Mouse (Mus musculus): ENCODE measurements around the gene Ltbp2. TPM values are rescaled to one million over a fixed set of nuclear protein-coding genes. Genes with fewer than 3 reads are reported as not detected.

Gene Ltbp2
- 1 to 10 TPM; 1.6 to 3.1 (median 2.4) TPM for total RNA-seq (2022)

DNA sequence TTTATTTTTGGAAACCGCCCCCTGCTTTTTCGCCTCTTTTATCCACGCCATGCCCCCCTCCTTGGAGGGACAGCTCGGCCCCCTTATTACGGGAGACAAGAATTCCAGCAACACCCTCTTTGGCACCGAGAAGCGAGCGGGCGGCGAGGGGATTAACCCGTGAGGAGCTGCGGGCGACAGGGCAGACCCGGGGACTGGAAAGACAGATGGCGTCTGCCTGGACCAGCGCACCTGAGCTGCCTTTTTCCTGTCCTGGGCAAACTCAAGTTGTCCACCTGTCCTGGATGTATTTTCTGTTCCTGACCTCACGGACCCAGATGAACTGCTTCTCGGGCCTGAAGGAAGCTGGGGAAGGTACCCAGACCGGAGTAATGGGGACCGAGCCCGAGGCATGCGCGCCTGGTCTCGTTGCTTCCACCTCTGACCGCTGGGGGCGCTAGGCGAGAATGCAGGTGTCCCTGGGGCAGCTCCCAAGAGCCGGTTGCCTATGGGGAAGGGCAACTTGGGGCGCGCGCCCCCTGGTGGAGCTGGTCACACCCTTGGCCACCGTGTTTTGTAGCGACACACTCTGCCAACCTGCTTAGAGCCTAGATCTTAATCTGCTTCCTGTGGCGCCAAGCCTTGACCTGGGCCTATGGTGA is at the start of gene Ltbp2:
Gene Ltbp2 (minus strand): TSS at position 52 of the 641 bp plus-strand sequence.
- peak; percentile 75 to 83 for DNase-seq (ENCODE audit: low spot score in 2 of 2)

DNA sequence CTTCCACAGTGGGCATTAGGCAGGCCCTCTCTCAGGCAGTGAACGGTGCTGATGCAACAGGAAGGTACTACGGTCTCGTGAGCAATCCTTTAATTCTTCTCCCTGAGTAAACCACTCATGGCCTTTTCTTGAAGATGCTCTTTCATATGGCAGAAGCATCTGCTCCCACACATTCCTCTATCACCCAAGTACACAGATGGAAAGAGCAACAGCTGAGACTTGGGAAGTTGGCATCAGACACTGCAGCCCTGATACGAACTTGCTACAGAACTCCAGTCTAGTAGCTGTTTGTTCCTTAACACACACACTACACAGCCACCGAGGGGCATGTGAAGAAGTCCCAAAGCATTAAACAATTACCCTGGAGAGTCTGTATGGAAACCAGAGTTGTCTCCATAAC is 48.0 kb upstream of the Ltbp2 start:
- no peak for DNase-seq (ENCODE audit: low spot score in 2 of 2)

DNA sequence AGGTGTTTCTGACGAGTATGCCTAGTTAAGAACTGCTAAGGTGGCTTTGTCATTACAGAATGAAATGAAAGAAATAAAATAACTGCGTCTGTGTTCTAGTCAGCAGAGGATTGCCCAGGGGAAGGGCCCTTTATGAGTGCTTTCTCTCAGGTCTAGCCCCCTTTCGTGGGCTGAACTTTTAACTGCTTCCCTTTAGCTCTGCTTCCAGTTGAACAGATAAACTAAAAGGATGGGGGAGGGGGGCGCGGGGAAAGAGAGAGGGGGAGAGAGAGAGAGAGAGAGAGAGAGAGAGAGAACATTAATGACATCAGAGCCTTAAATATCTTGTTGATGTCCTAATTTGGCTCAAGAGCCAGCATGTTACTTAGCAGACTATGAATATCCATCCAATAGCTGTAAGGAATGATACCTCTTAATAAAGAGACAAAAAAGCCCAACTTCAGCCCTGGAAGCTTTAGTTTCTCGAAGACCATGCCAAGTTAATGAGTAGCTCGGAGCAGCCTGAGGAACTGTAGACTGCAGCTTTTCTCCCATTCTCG is 45.6 kb upstream of the Ltbp2 start:
- DNase-seq (ENCODE audit: low spot score in 2 of 2) = no peak

DNA sequence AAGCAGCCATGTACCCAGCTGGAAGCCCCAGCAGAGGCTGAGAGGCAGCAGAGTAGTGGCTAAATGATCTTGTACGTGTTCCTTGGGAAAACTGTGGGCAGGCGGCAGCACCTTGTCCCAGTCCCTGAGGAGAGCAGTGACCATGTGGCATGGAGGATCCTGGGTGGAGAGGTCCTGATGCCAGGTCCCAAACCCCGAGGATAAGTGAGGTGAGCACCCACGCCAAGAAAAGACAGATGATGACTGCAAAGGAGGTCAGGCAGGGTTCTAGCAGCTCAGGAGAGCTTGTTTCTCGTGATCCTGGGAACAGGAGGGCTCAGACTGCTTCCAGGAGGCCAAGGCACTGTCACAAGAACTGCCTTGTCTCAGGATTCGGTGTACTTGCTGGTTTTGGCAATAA is 42.5 kb upstream of the Ltbp2 start:
- no peak for DNase-seq (ENCODE audit: low spot score in 2 of 2)

DNA sequence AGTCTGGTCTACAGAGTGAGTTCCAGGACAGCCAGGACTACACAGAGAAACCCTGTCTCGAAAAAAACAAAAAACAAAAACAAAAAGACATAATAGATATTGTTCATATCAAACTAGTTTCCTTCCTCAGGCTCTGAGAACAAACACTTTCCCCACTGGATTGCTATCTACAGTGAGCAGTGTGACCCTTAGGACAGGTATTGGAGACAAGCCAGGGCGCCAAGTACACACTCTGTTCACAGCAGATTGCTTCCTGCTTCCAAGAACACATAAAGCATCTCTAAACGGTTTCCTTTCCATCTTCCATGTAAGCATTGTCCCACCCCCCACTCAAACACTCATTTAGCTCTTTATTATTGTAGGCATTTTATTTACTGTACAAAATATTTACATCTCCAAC is 41.5 kb upstream of the Ltbp2 start:
- no peak for DNase-seq (ENCODE audit: low spot score in 2 of 2)

DNA sequence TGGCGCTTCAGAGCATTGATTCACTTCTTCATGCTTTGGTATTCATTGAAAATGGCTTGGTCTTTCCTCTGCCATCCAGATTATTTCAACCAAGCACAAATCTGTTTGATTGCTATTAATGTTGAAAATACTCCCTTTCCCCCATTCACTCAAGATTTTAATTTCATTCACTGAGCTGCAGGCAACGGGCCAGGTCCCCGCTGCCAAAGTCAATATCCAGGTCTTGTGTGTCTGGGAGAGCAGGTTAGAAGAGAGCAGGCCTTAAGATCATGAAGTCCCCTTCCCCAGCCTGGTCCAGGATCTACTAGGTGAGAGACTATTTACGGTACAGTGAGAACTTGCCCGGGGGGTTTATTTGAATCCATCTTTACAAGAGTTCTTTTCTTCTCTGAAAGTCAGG is 38.6 kb upstream of the Ltbp2 start:
- no peak for DNase-seq (ENCODE audit: low spot score in 2 of 2)

DNA sequence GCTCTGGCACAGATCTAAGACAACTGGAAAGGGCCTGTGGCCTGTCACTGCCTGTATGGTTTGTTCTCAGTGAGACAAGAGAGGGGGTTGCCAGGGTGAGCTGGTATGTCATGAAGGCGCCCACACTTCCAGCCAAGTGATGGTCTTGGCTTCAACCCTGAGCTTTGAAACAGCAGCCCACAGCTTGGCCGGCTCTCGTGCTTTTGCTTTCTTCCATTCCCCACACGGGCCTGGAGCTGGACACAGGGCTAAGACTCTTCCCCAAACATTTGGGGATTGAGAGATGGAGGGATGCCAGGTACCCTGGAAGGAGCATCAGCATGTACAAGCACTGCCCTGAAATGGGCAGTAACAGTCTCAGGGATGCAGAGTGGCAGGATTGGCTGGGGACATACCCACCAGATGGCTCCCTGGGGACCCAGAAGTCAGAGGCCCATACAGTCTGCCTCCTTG is 36.3 kb upstream of the Ltbp2 start:
- no peak for DNase-seq (ENCODE audit: low spot score in 2 of 2)

DNA sequence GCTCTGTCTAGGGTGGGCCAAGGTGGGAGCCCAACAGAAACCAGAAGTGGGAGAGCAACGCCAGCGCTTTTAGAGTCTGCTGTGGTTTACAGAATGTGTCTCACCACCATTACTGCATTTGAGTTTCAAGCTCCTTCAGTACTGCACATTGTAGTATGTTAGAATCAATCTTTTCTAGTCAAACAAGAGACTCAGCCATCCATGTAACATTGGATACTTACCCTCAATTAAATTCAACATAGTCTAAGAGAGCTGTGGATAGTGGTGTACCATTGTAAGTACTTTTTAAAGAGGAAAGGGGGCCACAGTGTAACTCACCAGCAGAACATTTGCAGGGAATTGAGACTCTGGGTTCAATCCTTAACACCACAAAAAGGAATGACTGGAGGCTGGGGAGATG is 35.3 kb upstream of the Ltbp2 start:
- no peak for DNase-seq (ENCODE audit: low spot score in 2 of 2)

DNA sequence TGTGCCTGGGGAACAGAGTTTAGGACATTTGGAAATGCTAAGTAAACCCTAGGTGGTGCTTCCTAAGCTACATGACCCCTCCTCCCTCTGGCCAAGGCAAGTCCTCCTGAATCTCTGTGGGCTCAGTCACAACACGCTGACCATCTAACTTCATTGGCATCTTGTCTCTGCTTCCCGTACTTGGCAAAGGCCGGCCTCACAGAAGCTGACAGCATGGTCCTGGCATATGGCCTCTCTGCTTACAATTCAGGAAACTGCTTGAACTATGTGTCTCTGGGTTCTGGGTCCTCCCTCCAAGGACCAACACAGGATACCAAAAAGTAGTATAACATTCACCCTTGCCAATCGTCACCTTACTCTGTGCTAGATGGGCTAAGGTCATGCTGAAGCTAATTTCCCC is 33.7 kb upstream of the Ltbp2 start:
- no peak for DNase-seq (ENCODE audit: low spot score in 2 of 2)

DNA sequence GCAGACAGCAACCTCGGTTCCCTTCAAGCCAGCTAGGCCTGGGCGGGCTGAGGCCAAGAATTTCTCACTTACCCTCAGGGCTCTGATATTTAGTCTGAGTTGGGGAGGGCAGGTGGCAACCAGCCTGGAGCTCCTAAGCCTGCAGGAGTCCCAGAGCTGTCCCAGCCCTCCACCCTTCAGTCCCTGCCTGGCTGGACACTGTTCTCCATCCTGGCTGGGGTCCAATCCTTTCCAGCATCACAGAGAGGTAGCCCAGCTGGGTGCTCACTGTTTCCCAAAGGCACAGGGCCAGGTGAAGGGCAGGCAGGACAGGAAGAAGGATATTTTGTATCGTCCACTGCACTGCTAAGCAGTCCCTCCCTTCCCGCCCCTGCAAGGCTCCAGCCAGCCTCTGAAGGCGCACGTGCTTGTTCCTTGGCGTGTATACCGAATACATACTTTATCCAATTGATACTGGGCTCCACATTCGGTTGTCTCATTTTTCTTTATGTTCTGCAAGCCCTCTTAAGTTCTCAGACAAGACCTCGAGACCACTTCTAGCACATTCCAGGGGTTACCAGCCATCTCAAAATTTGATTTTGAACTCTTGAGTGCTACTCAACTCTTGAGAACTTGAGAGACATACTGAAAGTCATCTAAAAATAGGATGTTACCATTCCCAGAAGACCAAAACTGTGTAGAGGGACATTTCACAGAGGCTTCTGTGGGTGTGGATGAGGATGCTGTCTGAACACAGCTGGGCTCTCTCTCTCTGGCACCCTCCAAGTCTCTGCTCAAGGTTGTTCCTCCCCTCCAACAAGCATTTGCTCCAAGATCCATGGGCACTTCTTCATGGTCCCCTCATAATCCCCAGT is 31.5 kb upstream of the Ltbp2 start:
- peak; percentile 35 to 39 for DNase-seq (ENCODE audit: low spot score in 2 of 2)

DNA sequence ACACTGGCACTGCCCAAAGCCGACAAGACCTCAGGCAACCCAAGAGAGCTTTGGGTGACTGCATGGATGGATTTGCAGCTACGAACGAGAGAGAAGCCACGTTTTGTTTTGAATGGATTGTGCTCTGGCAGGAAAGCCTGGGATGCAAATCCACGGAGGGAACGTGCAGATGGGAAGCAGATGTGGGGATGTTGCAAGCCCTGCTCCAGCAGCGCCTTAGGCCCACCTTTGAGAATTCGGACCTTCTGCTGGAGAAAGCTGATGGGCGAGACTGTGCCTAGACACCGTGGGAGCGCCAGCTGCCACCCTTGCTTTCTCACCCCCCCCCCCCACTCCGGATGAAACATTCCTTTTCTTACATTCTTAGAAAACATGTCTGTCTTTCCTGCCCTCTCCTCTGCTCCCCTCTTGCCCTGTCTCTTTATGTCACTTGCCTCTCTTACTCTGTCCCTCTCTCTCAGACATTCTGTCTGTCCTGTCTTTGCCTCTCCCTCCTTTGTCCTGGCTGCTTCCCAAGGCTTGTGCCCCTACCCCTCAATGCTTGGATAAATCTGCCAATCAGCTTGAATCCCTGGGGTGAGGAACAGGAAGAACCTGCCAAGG is 30.8 kb upstream of the Ltbp2 start:
- DNase-seq (ENCODE audit: low spot score in 2 of 2) = peak in 1 of 2 experiments; percentile 33

DNA sequence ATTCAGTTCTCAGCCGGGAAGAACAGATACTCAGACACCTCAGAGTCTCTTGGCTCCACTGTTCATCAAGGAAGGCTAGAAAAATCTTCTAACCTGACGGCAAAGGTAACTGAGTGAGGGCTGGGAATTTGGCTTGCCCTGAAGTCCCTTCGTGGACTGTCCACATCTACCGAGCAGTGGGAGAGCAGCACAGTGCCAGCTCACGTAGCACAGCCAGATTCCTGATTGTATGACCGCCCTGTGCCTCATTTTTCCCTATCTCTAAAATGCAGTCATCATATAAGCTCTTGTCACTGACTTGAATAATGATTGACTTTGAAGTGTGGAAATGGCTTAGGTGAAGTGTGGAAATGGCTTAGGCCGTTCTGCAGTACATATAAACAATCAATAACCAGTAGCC is 28.1 kb upstream of the Ltbp2 start:
- no peak for DNase-seq (ENCODE audit: low spot score in 2 of 2)

DNA sequence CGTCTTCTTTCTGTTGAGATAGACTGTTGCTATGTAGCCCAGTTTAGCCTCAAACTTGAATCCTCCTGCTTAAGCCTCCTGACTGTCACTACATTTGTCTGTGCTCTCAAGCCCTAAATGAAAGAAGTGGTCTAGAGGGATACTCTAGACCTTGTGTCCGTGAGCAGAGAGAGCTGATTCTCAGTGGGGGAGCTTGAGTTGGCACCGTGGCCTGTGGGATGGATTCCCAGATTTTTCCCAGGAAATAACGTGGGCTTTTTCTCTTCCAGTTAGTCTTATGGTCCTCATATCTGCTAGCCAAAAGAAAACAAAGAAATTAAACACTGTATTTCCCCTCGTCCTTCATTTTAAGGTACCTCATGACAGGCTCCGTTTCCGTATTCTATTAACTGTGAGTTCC is 24.0 kb upstream of the Ltbp2 start:
- DNase-seq (ENCODE audit: low spot score in 2 of 2) = no peak

DNA sequence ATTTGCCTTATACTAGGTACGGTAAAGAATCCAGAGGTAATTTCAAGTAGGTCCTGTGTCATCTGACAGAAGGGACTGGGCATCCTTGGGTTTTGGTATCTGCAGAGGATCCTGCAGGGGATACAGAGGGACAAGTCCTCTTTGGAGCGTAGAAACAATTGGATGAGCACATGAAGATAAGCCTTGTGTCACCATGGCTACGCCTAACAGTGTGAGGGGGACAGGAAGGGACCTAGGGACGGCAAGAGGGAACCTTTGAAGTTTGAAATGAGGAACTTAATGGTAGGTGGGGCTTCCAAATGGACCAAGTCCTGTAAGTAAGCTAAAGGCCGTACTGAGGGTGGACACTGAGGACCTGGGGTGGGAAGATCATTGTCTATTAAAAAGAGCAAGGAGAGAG is 21.0 kb upstream of the Ltbp2 start:
- no peak for DNase-seq (ENCODE audit: low spot score in 2 of 2)

DNA sequence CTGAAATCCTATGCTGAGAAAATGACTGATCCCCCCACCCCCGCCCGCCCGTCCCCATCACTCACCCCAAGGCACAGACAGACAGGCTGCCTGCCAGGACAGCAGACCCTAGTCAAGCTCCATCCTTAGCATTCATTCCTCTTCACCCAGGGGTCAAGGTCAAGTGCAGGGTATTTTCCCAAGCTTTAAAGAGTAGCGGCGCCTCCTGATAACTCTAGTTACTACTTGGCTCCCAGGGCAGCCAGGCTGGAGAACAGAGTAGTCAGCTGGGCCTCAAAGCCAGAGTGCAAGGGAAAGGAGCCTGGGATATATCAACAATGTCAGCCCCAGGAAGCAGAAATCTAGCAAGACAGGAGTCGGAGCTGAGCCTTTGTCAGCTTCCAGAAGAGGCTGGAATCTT is 19.9 kb upstream of the Ltbp2 start:
- DNase-seq (ENCODE audit: low spot score in 2 of 2) = no peak

DNA sequence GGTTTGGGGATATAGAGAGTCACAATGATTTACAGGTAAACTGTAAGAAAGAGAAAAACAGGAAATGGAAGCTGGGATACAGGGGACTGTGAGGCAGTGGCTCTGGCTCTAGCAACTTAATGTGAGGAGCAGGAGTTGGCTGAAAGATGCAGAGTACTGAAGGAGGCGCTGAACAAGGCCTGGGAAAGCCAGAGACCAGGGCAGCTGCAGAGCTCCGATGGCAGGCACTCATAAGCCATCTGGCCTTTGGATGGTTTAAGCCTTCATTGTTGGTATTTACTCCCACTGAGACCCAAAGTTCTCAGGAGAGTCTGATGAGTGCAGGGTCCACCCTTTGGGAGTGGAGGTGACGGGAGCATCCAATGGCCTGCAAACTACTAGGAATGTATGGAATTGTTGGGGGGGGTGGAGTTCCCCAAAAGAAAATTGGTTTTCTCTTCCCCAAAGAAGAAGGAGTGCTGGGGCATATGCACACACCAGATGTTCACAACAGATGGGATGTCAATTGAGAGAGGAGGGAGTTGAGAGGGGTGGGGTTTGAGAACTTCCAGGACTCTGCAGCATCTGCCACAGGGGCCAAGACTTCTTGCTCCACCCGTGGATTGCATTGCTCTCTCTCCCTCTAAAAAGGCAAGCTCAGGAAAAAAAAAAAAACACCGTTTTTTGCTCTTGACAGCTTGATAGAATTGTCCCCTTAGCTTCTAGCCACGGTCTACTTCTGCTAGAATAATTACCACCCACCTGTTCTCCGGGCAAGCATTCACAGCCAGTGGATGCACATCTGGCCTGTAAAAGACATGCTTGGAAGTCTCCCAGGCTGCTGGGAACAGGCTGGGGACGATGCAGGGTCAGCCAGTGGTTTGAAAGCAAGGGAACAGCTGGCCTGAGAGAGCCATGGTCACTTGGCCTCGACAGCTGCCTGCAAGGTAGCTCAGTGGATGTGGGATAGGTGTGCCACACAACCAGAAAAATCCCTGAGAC is 17.6 kb upstream of the Ltbp2 start:
- DNase-seq (ENCODE audit: low spot score in 2 of 2) = peak in 1 of 2 experiments; percentile 28

DNA sequence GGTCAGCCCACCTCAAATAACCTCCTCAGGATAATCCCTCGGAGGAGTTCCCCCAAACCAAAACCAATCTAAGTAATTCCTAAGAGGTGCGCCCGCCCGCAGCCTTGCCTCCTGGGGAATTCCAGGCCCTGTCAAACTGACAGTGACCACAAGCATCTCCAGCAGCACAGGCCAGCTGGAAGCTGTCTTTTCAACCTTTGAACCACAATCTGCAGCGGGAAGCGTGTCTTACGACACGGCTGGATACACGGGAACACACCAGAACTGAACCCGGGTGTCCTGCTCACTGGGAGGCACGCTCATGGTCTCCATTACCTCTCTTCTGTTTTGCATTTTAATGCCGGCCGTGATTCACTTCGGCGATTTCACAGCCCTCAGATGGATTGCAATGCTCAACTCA is 14.0 kb upstream of the Ltbp2 start:
- DNase-seq (ENCODE audit: low spot score in 2 of 2) = no peak

DNA sequence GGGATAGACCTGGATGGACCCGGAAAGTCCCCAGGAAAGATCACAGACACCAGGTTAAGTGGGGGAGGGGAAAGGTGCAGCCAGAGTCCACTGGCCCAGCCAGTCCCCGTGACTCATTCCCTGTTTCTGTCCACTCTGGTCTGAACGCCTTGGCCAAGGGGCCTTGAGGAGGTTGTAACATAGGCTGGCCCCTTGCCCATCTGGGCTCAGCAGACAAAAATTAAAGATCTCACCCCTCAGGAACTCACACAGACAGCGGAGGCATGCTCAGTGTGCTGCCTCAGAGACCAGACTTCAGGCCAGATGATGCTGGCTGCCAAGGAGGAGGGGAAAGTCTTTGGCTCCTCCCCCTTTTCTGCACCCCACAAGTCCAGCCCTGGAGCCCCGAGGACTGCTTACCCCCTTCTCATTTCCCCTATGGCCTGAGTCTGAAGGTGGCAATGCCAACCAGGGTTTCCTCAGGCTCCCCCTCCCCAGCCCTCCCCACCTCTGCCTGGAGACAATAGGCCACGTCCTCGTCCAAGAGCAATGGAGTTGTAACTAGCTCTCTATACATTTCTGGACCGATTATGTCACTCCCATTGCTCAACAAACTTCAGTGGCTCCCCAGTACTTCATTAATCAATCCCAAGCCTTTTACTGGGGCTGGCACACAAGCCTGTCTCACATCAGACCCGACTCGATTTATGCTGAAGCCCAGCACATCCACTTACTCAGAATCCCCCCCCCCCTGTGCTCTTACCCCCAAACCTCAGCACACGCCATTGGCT is 9.0 kb upstream of the Ltbp2 start:
- DNase-seq (ENCODE audit: low spot score in 2 of 2) = peak in 1 of 2 experiments; percentile 47

DNA sequence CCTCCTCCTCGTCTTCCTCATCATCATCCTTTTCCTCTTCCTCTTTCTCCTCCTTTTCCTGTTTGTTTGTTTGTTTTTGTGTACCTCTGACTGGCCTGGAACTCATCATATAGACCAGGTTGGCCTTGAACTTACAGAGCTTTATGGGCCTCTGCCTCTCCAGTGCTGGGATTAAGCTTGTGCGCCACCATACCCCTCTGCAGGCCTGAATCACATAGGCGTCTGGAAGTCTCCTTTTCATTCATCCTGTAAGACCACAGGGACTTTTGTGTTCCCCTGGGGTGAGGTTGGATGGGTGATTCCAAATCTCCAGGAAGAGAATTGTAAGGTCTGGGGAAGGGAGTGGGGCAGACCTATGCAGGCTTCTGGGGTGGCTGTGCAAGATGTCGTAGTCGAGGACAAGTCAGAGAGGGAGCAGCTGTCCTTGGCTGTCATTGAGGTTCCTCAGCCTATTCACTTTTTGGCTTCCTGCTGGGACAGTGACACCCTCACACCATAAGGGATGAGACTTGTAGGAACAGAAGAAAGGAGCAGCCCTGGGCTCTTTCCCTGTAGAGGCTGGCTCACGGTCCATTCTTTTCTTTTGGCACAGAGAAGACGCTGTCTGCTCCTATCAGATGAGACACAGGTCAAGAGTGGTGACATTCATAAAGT is 8.2 kb upstream of the Ltbp2 start:
- DNase-seq (ENCODE audit: low spot score in 2 of 2) = no peak

DNA sequence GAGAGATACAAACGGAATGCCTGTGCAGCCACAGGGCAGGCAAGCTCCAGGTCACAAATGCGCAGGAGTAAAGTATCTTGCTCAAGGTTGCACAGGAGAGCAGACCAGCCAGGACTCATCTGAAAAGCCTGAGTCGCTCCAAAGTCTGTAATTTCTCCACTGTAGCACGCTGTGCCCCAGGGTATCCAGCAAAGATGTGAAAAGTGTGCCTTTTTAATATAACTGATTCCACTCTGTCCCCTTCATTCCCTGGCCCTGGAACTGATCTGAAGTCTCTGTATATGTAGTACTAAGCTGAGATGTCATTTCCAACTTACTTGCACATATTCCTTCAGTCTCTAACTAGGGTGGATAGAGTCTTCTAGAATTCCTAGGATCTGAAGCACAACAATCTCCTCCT is 6.5 kb upstream of the Ltbp2 start:
- DNase-seq (ENCODE audit: low spot score in 2 of 2) = no peak
